Mouse (Mus musculus): ENCODE data around the gene Spns3. TPM values are rescaled to one million over a fixed set of nuclear protein-coding genes. Genes with fewer than 3 reads are reported as not detected.

Gene Spns3
- total and polyA plus RNA-seq, 2 experiments from 2014 or later = 0.04 TPM; not detected in 1

DNA sequence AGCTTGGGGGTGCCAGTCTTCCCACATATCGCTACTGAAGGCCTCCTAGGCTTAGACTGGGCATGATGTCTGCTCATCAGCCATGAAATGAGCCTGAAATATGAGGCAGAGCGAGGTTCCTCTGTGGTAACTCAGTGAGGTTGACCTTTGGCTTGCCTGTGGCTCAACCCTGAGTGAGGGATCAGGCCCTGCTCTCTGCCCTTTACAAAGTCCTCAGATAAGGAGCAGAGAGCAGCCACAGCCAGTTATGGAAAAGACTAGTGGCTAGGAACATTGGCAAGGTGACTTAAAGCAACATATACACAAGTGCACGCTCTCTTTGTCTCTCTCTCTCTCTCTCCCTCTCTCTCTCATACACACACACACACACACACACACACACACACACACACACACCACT, 75.4 kb downstream of the Spns3 start:
- peak overlapping the region; percentile 30 for H3K27ac ChIP-seq (ENCODE audit: low read depth)

DNA sequence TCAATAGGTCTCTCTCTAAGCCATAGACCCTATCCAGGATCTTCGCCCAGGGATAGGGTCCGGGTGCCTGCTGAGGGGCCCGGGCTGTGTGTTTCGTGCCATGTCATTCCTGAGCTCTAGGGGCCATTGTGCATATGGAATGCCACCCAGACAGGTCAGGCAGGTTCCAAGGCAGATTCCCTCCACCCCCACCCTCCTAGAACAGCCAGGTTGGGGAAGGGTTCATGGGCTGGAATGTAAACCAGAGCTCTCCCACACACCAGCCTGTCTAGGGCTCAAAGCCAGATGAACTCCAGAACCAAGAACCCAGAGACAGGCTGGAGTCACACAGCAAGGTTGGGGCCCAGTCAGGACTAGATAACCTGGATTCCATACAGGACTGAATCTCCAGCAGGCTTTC, 76.8 kb downstream of the Spns3 start:
- no peak overlapping the region for H3K4me2 ChIP-seq (ENCODE audit: low read depth, low read length)
- H3K4me1 ChIP-seq (ENCODE audit: control insufficient read depth, insufficient read depth) = peaks cover 18% of the 10 kb centered on the region
- TF ChIP-seq EP300 (IDR thresholded peaks at IDR 0.05; ENCODE audit: low read depth) = no peak
- no peak for TF ChIP-seq CTCF (IDR thresholded peaks at IDR 0.05; ENCODE audit: low read depth)
- no peak for ATAC-seq (ENCODE audit: insufficient read depth, low read depth)
- DNase-seq (ENCODE audit: low spot score) = no peak
- no peaks in the 10 kb centered on the region for H3K36me3 ChIP-seq (replicated peaks; ENCODE audit: control insufficient read depth, insufficient read depth, low read length)
- 93% methylated on average over 4 of the region's 4 CpGs for WGBS
- H3K27ac ChIP-seq (ENCODE audit: low read depth) = no peak overlapping the region
- H3K4me3 ChIP-seq (ENCODE audit: low read depth, low read length) = no peak overlapping the region
- H3K9me3 ChIP-seq (replicated peaks; ENCODE audit: control insufficient read depth, low read length) = no peaks in the 10 kb centered on the region
- no peak overlapping the region for H3K9ac ChIP-seq (replicated peaks; ENCODE audit: low read depth, low read length)
- no peaks in the 10 kb centered on the region for H3K27me3 ChIP-seq (ENCODE audit: control insufficient read depth, insufficient read depth, low read length)

More for the DNA sequence above, 75.4 kb downstream of the Spns3 start:
- no peak for DNase-seq (ENCODE audit: low spot score)
- WGBS = 66% methylated on average over 3 of the region's 3 CpGs
- Histone ChIP-seq H3K36me3 (replicated peaks; ENCODE audit: control insufficient read depth, insufficient read depth, low read length) (no peaks in the 10 kb centered on the region), H3K4me1 (ENCODE audit: control insufficient read depth, insufficient read depth) (peaks cover 6% of the 10 kb centered on the region), H3K4me3 (ENCODE audit: low read depth, low read length) (no peak overlapping the region), H3K9me3 (replicated peaks; ENCODE audit: control insufficient read depth, low read length) (no peaks in the 10 kb centered on the region), H3K27me3 (ENCODE audit: control insufficient read depth, insufficient read depth, low read length) (no peaks in the 10 kb centered on the region), H3K9ac (replicated peaks; ENCODE audit: low read depth, low read length) (no peak overlapping the region), H3K4me2 (ENCODE audit: low read depth, low read length) (no peak overlapping the region)
- TF ChIP-seq CTCF (IDR thresholded peaks at IDR 0.05; ENCODE audit: low read depth) = no peak
- ATAC-seq (ENCODE audit: insufficient read depth, low read depth) = no peak

DNA sequence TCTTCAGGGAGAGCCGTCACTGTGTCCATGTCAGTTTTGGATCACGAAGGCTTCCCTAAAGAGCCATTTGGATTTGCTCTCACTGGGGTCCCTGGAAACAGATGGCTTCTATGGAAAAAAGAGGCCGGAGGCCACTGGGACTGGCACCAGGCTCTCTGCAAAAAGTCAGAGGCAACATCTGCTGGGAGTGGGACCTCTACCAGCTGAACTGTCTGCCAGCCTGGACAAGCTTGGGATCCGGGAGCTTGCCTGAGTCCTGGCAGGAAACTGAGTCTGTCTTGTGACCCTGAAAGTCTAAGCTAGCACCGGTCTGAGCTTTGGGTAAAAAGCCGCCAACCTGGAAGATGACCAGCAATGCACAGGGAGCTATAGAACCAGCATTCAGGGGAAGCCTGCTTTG, 78.9 kb downstream of the Spns3 start:
- no peak for TF ChIP-seq EP300 (IDR thresholded peaks at IDR 0.05; ENCODE audit: low read depth)
- TF ChIP-seq CTCF (IDR thresholded peaks at IDR 0.05; ENCODE audit: low read depth) = no peak
- Histone ChIP-seq H3K9ac (replicated peaks; ENCODE audit: low read depth, low read length) (no peak overlapping the region), H3K4me3 (ENCODE audit: low read depth, low read length) (no peak overlapping the region), H3K4me2 (ENCODE audit: low read depth, low read length) (no peak overlapping the region), H3K27me3 (ENCODE audit: control insufficient read depth, insufficient read depth, low read length) (no peaks in the 10 kb centered on the region), H3K36me3 (replicated peaks; ENCODE audit: control insufficient read depth, insufficient read depth, low read length) (no peaks in the 10 kb centered on the region), H3K4me1 (ENCODE audit: control insufficient read depth, insufficient read depth) (peaks cover 36% of the 10 kb centered on the region), H3K9me3 (replicated peaks; ENCODE audit: control insufficient read depth, low read length) (no peaks in the 10 kb centered on the region), H3K27ac (ENCODE audit: low read depth) (no peak overlapping the region)
- DNase-seq (ENCODE audit: low spot score) = no peak
- ATAC-seq (ENCODE audit: insufficient read depth, low read depth) = no peak
- WGBS = 85% methylated on average over 6 of the region's 6 CpGs

DNA sequence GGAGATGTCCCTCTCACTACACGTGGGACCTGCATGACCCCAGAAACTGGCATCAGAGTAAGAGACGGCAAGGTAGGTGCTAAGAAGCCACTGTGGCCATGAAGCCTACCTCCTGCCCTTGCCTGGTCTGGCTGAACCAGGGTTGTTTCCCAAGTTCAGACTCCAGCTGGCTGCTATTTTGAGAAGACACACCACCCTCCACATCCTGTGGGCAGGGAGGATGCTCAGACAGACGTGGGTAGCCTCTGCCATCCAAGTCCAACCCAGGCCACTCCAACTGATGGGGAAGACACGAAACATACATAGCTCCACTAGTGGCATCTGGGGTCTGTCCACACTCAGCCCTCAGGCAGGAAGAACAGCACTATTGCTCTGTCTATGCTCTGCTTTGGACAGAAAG, 80.3 kb downstream of the Spns3 start:
- ATAC-seq (ENCODE audit: insufficient read depth, low read depth) = no peak
- Histone ChIP-seq H3K27me3 (ENCODE audit: control insufficient read depth, insufficient read depth, low read length) (no peaks in the 10 kb centered on the region), H3K27ac (ENCODE audit: low read depth) (peak overlapping the region; percentile 33), H3K36me3 (replicated peaks; ENCODE audit: control insufficient read depth, insufficient read depth, low read length) (no peaks in the 10 kb centered on the region), H3K9me3 (replicated peaks; ENCODE audit: control insufficient read depth, low read length) (no peaks in the 10 kb centered on the region), H3K4me1 (ENCODE audit: control insufficient read depth, insufficient read depth) (peaks cover 42% of the 10 kb centered on the region), H3K4me2 (ENCODE audit: low read depth, low read length) (no peak overlapping the region), H3K9ac (replicated peaks; ENCODE audit: low read depth, low read length) (no peak overlapping the region), H3K4me3 (ENCODE audit: low read depth, low read length) (no peak overlapping the region)
- TF ChIP-seq EP300 (IDR thresholded peaks at IDR 0.05; ENCODE audit: low read depth) (no peak), CTCF (IDR thresholded peaks at IDR 0.05; ENCODE audit: low read depth) (no peak)
- no peak for DNase-seq (ENCODE audit: low spot score)
- WGBS = 31% methylated on average over 4 of the region's 4 CpGs

DNA sequence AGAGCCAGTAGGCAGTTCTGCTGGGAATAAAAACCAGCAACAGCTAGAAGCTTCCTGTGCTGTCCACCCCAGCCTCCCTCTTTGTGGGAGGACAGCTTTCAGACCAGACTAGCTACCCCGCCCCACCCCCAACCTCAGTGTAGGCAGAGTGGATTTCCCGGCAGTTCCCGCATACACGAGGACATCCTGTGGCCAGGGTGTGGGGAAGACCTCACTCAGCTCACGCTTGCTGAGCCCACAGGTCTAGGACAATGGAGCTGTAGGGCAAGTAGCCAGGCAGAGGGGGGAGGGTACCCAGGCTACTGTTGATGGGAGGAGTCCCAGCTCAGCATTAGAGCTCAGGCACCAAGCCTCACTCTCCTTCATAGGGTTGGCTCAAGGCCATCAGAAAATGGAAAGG, 81.1 kb downstream of the Spns3 start:
- Histone ChIP-seq H3K4me2 (ENCODE audit: low read depth, low read length) (no peak overlapping the region), H3K27me3 (ENCODE audit: control insufficient read depth, insufficient read depth, low read length) (no peaks in the 10 kb centered on the region), H3K9me3 (replicated peaks; ENCODE audit: control insufficient read depth, low read length) (no peaks in the 10 kb centered on the region), H3K27ac (ENCODE audit: low read depth) (peak overlapping the region; percentile 79), H3K4me3 (ENCODE audit: low read depth, low read length) (no peak overlapping the region), H3K9ac (replicated peaks; ENCODE audit: low read depth, low read length) (no peak overlapping the region), H3K36me3 (replicated peaks; ENCODE audit: control insufficient read depth, insufficient read depth, low read length) (no peaks in the 10 kb centered on the region), H3K4me1 (ENCODE audit: control insufficient read depth, insufficient read depth) (peaks cover 42% of the 10 kb centered on the region)
- ATAC-seq (ENCODE audit: insufficient read depth, low read depth) (peak; percentile 87), DNase-seq (ENCODE audit: low spot score) (peak; percentile 79)
- TF ChIP-seq CTCF (IDR thresholded peaks at IDR 0.05; ENCODE audit: low read depth) = no peak
- TF ChIP-seq EP300 (IDR thresholded peaks at IDR 0.05; ENCODE audit: low read depth) = peak; percentile 69
- 19% methylated on average over 5 of the region's 5 CpGs for WGBS

DNA sequence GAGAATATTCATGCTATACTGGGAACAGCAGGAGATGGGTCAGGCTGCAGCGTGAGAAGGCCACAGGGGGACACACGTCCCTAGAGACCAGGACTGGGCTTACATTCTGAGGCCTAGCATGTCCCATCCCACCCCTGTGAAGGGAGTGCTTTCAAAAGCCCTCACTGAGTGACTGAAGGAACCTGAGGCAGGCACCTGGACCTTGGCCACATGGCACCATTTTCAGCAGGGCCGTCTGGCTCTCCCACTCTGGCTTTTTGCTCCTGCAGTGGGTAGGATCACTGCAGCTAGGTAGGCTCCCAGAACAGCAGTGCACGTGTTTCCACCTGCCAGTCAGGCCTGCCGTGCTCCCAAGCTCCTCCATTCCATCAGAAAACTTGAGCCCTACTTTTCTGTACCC, 81.8 kb downstream of the Spns3 start:
- Histone ChIP-seq H3K9me3 (replicated peaks; ENCODE audit: control insufficient read depth, low read length) (no peaks in the 10 kb centered on the region), H3K4me1 (ENCODE audit: control insufficient read depth, insufficient read depth) (peaks cover 42% of the 10 kb centered on the region), H3K4me3 (ENCODE audit: low read depth, low read length) (no peak overlapping the region), H3K36me3 (replicated peaks; ENCODE audit: control insufficient read depth, insufficient read depth, low read length) (no peaks in the 10 kb centered on the region), H3K27me3 (ENCODE audit: control insufficient read depth, insufficient read depth, low read length) (no peaks in the 10 kb centered on the region), H3K27ac (ENCODE audit: low read depth) (peak overlapping the region; percentile 79), H3K4me2 (ENCODE audit: low read depth, low read length) (no peak overlapping the region), H3K9ac (replicated peaks; ENCODE audit: low read depth, low read length) (no peak overlapping the region)
- ATAC-seq (ENCODE audit: insufficient read depth, low read depth) (no peak), DNase-seq (ENCODE audit: low spot score) (no peak)
- WGBS = 69% methylated on average over 5 of the region's 5 CpGs
- TF ChIP-seq CTCF (IDR thresholded peaks at IDR 0.05; ENCODE audit: low read depth) (no peak), EP300 (IDR thresholded peaks at IDR 0.05; ENCODE audit: low read depth) (no peak)

Data from heart, postnatal 0 days (tissue).